8 mouse cellular contexts compared by ENCODE assay signal in the genomic region with DNA sequence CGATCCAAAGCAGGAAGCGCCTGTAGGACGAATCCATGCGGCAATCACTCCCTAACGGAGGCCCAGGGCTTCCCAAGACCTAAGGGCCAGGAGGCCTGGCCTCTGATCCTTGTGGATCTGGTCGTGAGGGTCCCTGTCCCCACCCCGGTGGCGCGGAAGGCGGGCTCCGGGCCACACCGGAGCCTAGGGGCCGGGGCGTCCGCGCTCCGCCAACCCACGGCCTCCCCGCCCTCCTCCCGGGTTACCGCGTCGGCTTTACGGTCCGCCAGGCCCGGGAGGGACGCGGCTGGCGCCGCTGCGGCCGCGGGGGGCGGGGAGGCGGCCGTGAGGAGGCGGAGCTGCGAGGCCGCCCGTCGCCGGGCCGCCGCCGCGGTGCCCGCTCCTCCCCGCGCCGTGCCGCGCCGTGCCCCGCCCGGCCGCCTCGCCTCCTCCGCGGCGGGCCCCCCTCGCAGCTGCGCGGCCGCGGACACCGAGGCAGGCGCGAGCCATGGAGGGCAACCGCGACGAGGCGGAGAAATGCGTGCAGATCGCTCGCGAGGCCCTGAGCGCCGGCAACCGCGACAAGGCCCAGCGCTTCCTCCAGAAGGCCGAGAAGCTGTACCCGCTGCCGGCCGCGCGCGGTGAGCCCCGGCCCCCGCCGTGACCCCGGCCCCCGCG. TPM values are rescaled to one million over a fixed set of nuclear protein-coding genes. Genes with fewer than 3 reads are reported as not detected.
DNase-seq lines count a peak whose midpoint lies in the region.

A gene (plus strand): TSS at position 239 of the 657 bp plus-strand sequence.

- H3K4me3 ChIP-seq in hindbrain, embryonic 10.5 days = peak within 1 kb of the TSS; percentile 80

- peaks cover 11% of the 10 kb centered on the region for H3K36me3 ChIP-seq in hindbrain, embryonic 10.5 days

- DNase-seq in Muller cell, postnatal 12 days (ENCODE audit: inconsistent ontology term) = peak; percentile 82
- peak; percentile 62 for DNase-seq in cerebellum, adult 9-10 months
- peak in 1 of 2 experiments; percentile 40 for DNase-seq in frontal cortex, adult 2 months (ENCODE audit: extremely low spot score in 1 of 2, low spot score in 1 of 2)
- peak; percentile 78 for DNase-seq in hindbrain, embryonic 10.5 days (ENCODE audit: low spot score)
- peak; percentile 32 to 55 for DNase-seq in layer of hippocampus, postnatal 25 days (ENCODE audit: extremely low spot score in 1 of 2, low spot score in 1 of 2)
- peak; percentile 63 for DNase-seq in lung, postnatal 14 days
- DNase-seq in ovary, postnatal 36 days (ENCODE audit: low spot score) = peak; percentile 81
- DNase-seq in thymus, postnatal 14 days = peak; percentile 61

- H3K4me1 ChIP-seq in hindbrain, embryonic 10.5 days (replicated peaks) = peaks cover 33% of the 10 kb centered on the region

- H3K9me3 ChIP-seq in hindbrain, embryonic 10.5 days = no peaks in the 10 kb centered on the region

- WGBS in hindbrain, embryonic 10.5 days = 3% methylated on average over 94 of the region's 94 CpGs

- peak within 1 kb of the TSS; percentile 97 for H3K27ac ChIP-seq in hindbrain, embryonic 10.5 days

- no peaks in the 10 kb centered on the region for H3K27me3 ChIP-seq in hindbrain, embryonic 10.5 days (ENCODE audit: insufficient read depth, poor library complexity, severe bottlenecking)

RNA-seq across cellular contexts. Expression of the gene that starts here (rescaled TPM):
- polyA plus RNA-seq in frontal cortex, adult 2 months (2012; rRNA removed) = 20.8 and 22.6 TPM in 2 replicates
- polyA plus RNA-seq in hindbrain, embryonic 10.5 days (2016; fragmentation: Nextera tagmentation; extraction: Ambion mirVana) = 6.6 and 7.0 TPM in 2 replicates
- 10 to 100 TPM; 46.1 to 50.5 TPM for total RNA-seq in layer of hippocampus, postnatal 25 days (2021)
